Mouse (Mus musculus) lung, postnatal 25 days (tissue): ENCODE results near the gene Psmb11.
"Not testable (repeated sequence)": the region's sequence is repeated elsewhere in the genome, so short reads cannot be mapped to it uniquely, and the experiment has no call there.

Experiments
- DNase-seq: peaks from one replicate; pipeline ENCODE4 v3.0.0; 2022; ENCODE audit warnings: low spot score

Gene Psmb11

GRCm38 (mm10) chr14:54603038-54603654, 18.1 kb upstream of the Psmb11 start:
- DNase-seq = peak; percentile 97

- DNase-seq = no peak
Observed at GRCm38 (mm10) chr14:54603686-54604085, 17.5 kb upstream of the Psmb11 start.

- peak; percentile 78 for DNase-seq
Observed at GRCm38 (mm10) chr14:54605752-54606321, 15.4 kb upstream of the Psmb11 start, which contains the start of gene 4931414P19Rik. Gene 4931414P19Rik (minus strand): TSS chr14:54605993.

- DNase-seq = no peak
Observed at GRCm38 (mm10) chr14:54607226-54607625, 14.0 kb upstream of the Psmb11 start.

GRCm38 (mm10) chr14:54609245-54609644, 12.0 kb upstream of the Psmb11 start:
- DNase-seq = no peak

GRCm38 (mm10) chr14:54609962-54610361, 11.3 kb upstream of the Psmb11 start:
- DNase-seq = peak; percentile 30

GRCm38 (mm10) chr14:54610648-54611047, 10.6 kb upstream of the Psmb11 start:
- DNase-seq = no peak

- not testable (repeated sequence) for DNase-seq
Observed at GRCm38 (mm10) chr14:54614130-54614529, 7.1 kb upstream of the Psmb11 start.

GRCm38 (mm10) chr14:54616226-54616825, 4.9 kb upstream of the Psmb11 start:
- DNase-seq = no peak

- DNase-seq = no peak
Observed at GRCm38 (mm10) chr14:54617152-54617896, 3.9 kb upstream of the Psmb11 start.

GRCm38 (mm10) chr14:54617897-54618365, 3.3 kb upstream of the Psmb11 start, which contains the start of gene Psmb5:
Gene Psmb5 (minus strand): TSS chr14:54618022.
- DNase-seq = peak; percentile 90

GRCm38 (mm10) chr14:54623334-54623733, 2.1 kb downstream of the Psmb11 start:
- no peak for DNase-seq

- no peak for DNase-seq
Observed at GRCm38 (mm10) chr14:54624976-54625375, 3.7 kb downstream of the Psmb11 start.

GRCm38 (mm10) chr14:54628103-54628502, 6.9 kb downstream of the Psmb11 start:
- no peak for DNase-seq

- no peak for DNase-seq
Observed at GRCm38 (mm10) chr14:54629797-54630196, 8.6 kb downstream of the Psmb11 start.

GRCm38 (mm10) chr14:54630583-54631239, 9.5 kb downstream of the Psmb11 start:
- DNase-seq = no peak

- no peak for DNase-seq
Observed at GRCm38 (mm10) chr14:54631240-54631599, 10.0 kb downstream of the Psmb11 start.

GRCm38 (mm10) chr14:54632252-54632651, 11.0 kb downstream of the Psmb11 start:
- DNase-seq = no peak

- no peak for DNase-seq
Observed at GRCm38 (mm10) chr14:54634182-54634581, 12.9 kb downstream of the Psmb11 start.

- DNase-seq = peak; percentile 24
Observed at GRCm38 (mm10) chr14:54636954-54637353, 15.7 kb downstream of the Psmb11 start.

GRCm38 (mm10) chr14:54638210-54638609, 17.0 kb downstream of the Psmb11 start:
- DNase-seq = no peak

- no peak for DNase-seq
Observed at GRCm38 (mm10) chr14:54640121-54640520, 18.9 kb downstream of the Psmb11 start.
